Comparison of ENCODE assay signal across 20 mouse cellular contexts in genomic region chr3:22699317-22699716, GRCm38 (mm10).
A peak's percentile ranks its signal among the peaks of the same experiment; 100 is the strongest.
DNase-seq lines count a peak whose midpoint lies in the region; ATAC-seq and TF ChIP-seq lines count a peak whose summit lies in the region.
"Had no signal": no experiment of that assay in that cellular context is flagged by ENCODE, and none has a peak within 500 bp of the region (broad histone marks: within the 10 kb centered on the region; RNA-seq: fewer than 3 reads in every experiment).

No protein-coding gene starts in this region.

- no peak for TF ChIP-seq EP300 in liver, postnatal 0 days (IDR thresholded peaks at IDR 0.05; ENCODE audit: low read depth)

- no peaks in the 10 kb centered on the region for H3K79me2 ChIP-seq in liver, adult 2 months (ENCODE audit: control insufficient read depth, insufficient read depth, low read length)

- peaks cover 10% of the 10 kb centered on the region for H3K9me3 ChIP-seq in liver, embryonic 12.5 days (replicated peaks)
- H3K9me3 ChIP-seq in liver, postnatal 0 days (ENCODE audit: low read length): peaks cover 7% of the 10 kb centered on the region
- H3K9me3 ChIP-seq: embryonic facial prominence, embryonic 13.5 days had no signal

- no peak for TF ChIP-seq POLR2A in liver, adult 2 months (IDR thresholded peaks at IDR 0.05; ENCODE audit: extremely low read depth, insufficient read depth, low read length)
- TF ChIP-seq POLR2A in brain, embryonic 14.5 days (IDR thresholded peaks at IDR 0.05; ENCODE audit: borderline replicate concordance, extremely low read depth, insufficient read depth, insufficient read length, poor library complexity, severe bottlenecking): no peak

- peak; percentile 42 to 49 for DNase-seq in kidney, adult 8-10 months
- DNase-seq in kidney, adult 18-20 months: no peak
- DNase-seq in liver, adult 2 months (ENCODE audit: extremely low read depth, low read depth, low spot score): peak; percentile 91
- peak; percentile 2 for DNase-seq in brain, embryonic 14.5 days (ENCODE audit: low read depth)
- DNase-seq in liver, postnatal 0 days: peak; percentile 13
- no peak for DNase-seq in left cerebral cortex, postnatal 36 days (ENCODE audit: low spot score in 2 of 2)
- no peak for DNase-seq in adrenal gland, adult 8-10 months
- DNase-seq: adrenal gland, postnatal 14 days; cerebellum, adult 18-20 months; cerebellum, adult 9-11 months; cerebellum, postnatal 36 days; gastrocnemius, adult 2 months; gastrocnemius, postnatal 25 days; heart, adult 11 months; heart, postnatal 4 days had no signal

- H3K27me3 ChIP-seq in liver, adult 2 months (ENCODE audit: control insufficient read depth, insufficient read depth, low read length): no peaks in the 10 kb centered on the region
- no peaks in the 10 kb centered on the region for H3K27me3 ChIP-seq in liver, embryonic 12.5 days (replicated peaks)
- H3K27me3 ChIP-seq in liver, postnatal 0 days (ENCODE audit: insufficient read depth, low read length): no peaks in the 10 kb centered on the region
- H3K27me3 ChIP-seq: embryonic facial prominence, embryonic 13.5 days; forebrain, embryonic 13.5 days; heart, embryonic 13.5 days; hindbrain, embryonic 13.5 days had no signal

- ATAC-seq in liver, embryonic 12.5 days: no peak
- peak; percentile 96 for ATAC-seq in liver, postnatal 0 days
- ATAC-seq: forebrain, embryonic 13.5 days had no signal

- no peak overlapping the region for H3K27ac ChIP-seq in liver, adult 2 months (replicated peaks; ENCODE audit: insufficient read depth, low read depth, low read length)
- H3K27ac ChIP-seq in liver, embryonic 12.5 days: no peak overlapping the region
- peak overlapping the region; percentile 49 for H3K27ac ChIP-seq in liver, postnatal 0 days (ENCODE audit: low read depth)
- H3K27ac ChIP-seq: embryonic facial prominence, embryonic 13.5 days; forebrain, embryonic 13.5 days; gastrocnemius, adult 2 months; heart, embryonic 13.5 days; hindbrain, embryonic 13.5 days had no signal

- H3K4me3 ChIP-seq in liver, adult 2 months (ENCODE audit: insufficient read depth, low read depth, low read length): no peak overlapping the region
- H3K4me3 ChIP-seq in liver, embryonic 12.5 days: no peak overlapping the region
- no peak overlapping the region for H3K4me3 ChIP-seq in liver, postnatal 0 days (ENCODE audit: low read depth, low read length)
- H3K4me3 ChIP-seq: embryonic facial prominence, embryonic 13.5 days; forebrain, embryonic 13.5 days; gastrocnemius, adult 2 months; heart, embryonic 13.5 days; hindbrain, embryonic 13.5 days had no signal

- no peaks in the 10 kb centered on the region for H3K36me3 ChIP-seq in liver, adult 2 months (ENCODE audit: control insufficient read depth, insufficient read depth, low read length)
- H3K36me3 ChIP-seq in liver, embryonic 12.5 days: no peaks in the 10 kb centered on the region
- no peaks in the 10 kb centered on the region for H3K36me3 ChIP-seq in liver, postnatal 0 days (replicated peaks; ENCODE audit: insufficient read depth, low read length)
- H3K36me3 ChIP-seq: embryonic facial prominence, embryonic 13.5 days; heart, embryonic 13.5 days; hindbrain, embryonic 13.5 days had no signal

- TF ChIP-seq CTCF in liver, adult 2 months (IDR thresholded peaks at IDR 0.05; ENCODE audit: low read depth, low read length): no peak
- TF ChIP-seq CTCF in brain, embryonic 14.5 days (IDR thresholded peaks at IDR 0.05; ENCODE audit: borderline replicate concordance, extremely low read depth, insufficient read depth, insufficient read length): no peak
- TF ChIP-seq CTCF in liver, postnatal 0 days (IDR thresholded peaks at IDR 0.05; ENCODE audit: low read depth): no peak

- H3K9ac ChIP-seq in liver, adult 2 months (ENCODE audit: low read depth, low read length): no peak overlapping the region
- H3K9ac ChIP-seq in liver, embryonic 12.5 days: no peak overlapping the region
- H3K9ac ChIP-seq in liver, postnatal 0 days (replicated peaks): no peak overlapping the region
- H3K9ac ChIP-seq: embryonic facial prominence, embryonic 13.5 days; forebrain, embryonic 13.5 days; heart, embryonic 13.5 days; hindbrain, embryonic 13.5 days had no signal

- peaks cover 8% of the 10 kb centered on the region for H3K4me1 ChIP-seq in liver, adult 2 months (ENCODE audit: control insufficient read depth, insufficient read depth, low read length)
- no peaks in the 10 kb centered on the region for H3K4me1 ChIP-seq in liver, embryonic 12.5 days
- no peaks in the 10 kb centered on the region for H3K4me1 ChIP-seq in liver, postnatal 0 days (ENCODE audit: insufficient read depth)
- H3K4me1 ChIP-seq: embryonic facial prominence, embryonic 13.5 days; forebrain, embryonic 13.5 days; heart, embryonic 13.5 days; hindbrain, embryonic 13.5 days had no signal

- intact Hi-C loops in left cerebral cortex, postnatal 36 days (cut with DNase I): no loop called here

- H3K4me2 ChIP-seq in liver, embryonic 12.5 days: no peak overlapping the region
- no peak overlapping the region for H3K4me2 ChIP-seq in liver, postnatal 0 days (ENCODE audit: low read depth, low read length)
- H3K4me2 ChIP-seq: embryonic facial prominence, embryonic 13.5 days; forebrain, embryonic 13.5 days; heart, embryonic 13.5 days; hindbrain, embryonic 13.5 days had no signal

Comparison
In these comparisons a context has a peak if more than half of its experiments do, and no peak if none do; other contexts are left out.
1. DNase-seq: peak in kidney, adult 8-10 months (2 of 2), liver, adult 2 months (single experiment), brain, embryonic 14.5 days (single experiment) and liver, postnatal 0 days (single experiment); none in kidney, adult 18-20 months (single experiment), left cerebral cortex, postnatal 36 days (0 of 2) and adrenal gland, adult 8-10 months (single experiment).